Mouse (Mus musculus) liver, postnatal 0 days (tissue): ENCODE data around the gene Cd5.

Source experiments
- CTCF ChIP-seq: sonication (generic); IDR thresholded peaks from 2 replicates; pipeline ENCODE4 v1.5.1; 2016; ENCODE audit warnings: antibody characterized with exemption, low read depth
- EP300 ChIP-seq: IDR thresholded peaks from 2 replicates; pipeline ENCODE4 v1.6.1; 2016; ENCODE audit warnings: antibody characterized with exemption, low read depth, mild to moderate bottlenecking

- TF ChIP-seq CTCF: peak; percentile 28
- TF ChIP-seq EP300: no peak
Observed at GRCm38 (mm10) chr19:10681571-10681970, 57.2 kb downstream of the Cd5 start.
